Mouse (Mus musculus): ENCODE measurements at regions not wholly inside any gene's neighbourhood (a gene's known extent, or its start where the extent isn't known, plus 50 kb on each side); places are given as distances from the start of the nearest gene placed in this dataset.

DNA sequence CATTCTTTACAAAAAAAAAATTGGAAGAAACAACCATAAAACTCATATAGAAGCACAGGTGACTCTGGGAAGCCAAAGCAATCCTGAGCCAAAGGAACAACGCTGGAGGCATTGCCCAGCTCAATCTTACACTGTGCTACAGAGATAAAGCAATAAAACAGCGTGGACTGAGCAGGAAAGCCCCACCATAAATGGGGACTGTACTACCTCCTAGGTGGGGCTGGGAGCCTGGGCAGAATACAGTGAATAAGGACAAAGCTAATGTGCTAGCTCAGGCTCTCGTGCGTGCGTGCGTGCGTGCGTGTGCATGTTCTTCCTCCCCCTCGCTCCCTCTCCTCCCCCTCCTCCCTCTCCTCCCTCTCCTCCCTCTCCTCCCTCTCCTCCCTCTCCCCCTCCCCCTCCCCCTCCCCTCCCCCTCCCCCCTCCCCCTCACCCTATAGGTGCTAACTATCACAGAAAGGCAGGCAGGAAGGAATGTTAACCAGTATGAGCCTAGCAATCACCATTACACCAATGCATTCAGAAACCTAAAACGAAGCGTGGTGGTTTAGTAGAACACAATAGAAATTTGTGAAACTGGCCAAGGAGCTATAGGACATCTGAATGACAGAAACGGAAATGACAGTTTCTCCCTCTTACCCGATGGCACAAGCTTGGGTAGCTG lies 64.6 kb upstream of the 4932438A13Rik start:
- TF ChIP-seq POLR2A (IDR thresholded peaks at IDR 0.05; ENCODE audit: insufficient read depth, low read depth, low read length) = no peak
- TF ChIP-seq CTCF (IDR thresholded peaks at IDR 0.05) = no peak
- no peak for TF ChIP-seq EP300 (IDR thresholded peaks at IDR 0.05; ENCODE audit: insufficient read depth, low read depth, low read length)

All from heart, adult 2 months (tissue).